In the genomic region with DNA sequence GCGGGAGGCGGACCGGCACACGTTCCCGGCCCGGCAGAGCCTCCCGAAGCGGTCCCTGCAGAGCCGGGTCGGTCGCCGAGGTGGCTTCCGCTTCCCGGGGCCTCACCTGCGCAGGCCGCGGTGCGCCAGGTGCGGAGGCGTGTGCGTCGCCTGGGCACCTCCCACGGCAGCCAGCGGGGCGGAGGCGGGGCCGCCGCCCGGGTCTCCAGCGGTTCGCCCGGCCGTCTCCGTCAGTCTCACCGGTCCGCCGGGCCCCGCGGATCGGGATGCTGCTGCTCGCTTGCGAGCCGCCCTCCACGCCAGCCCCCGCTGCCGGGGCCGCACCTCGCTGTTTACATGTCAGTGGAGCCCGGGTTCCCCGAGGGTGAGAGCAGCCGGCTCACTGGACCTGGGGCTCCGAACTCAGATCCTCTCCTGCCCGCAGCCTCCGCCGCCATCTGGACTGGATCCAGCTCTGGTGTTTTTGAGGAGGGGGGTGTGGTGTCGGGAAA, we compare ENCODE assay signal across 8 mouse cellular contexts. TPM values are rescaled to one million over a fixed set of nuclear protein-coding genes. Genes with fewer than 3 reads are reported as not detected.
A peak's percentile ranks its signal among the peaks of the same experiment; 100 is the strongest.
DNase-seq lines count a peak whose midpoint lies in the region; ATAC-seq and TF ChIP-seq lines count a peak whose summit lies in the region.

No protein-coding gene starts in this region.

- no peak for TF ChIP-seq CTCF in C2C12 (IDR thresholded peaks at IDR 0.05; ENCODE audit: control insufficient read depth, insufficient read depth, insufficient read length)
- TF ChIP-seq CTCF in heart, adult 2 months (IDR thresholded peaks at IDR 0.05) = no peak
- no peak for TF ChIP-seq CTCF in kidney, adult 2 months (conservative IDR thresholded peaks at IDR 0.05; ENCODE audit: insufficient read depth, insufficient read length, low read depth, low read length)

- no peaks in the 10 kb centered on the region for H3K79me2 ChIP-seq in C2C12 (ENCODE audit: control insufficient read depth, insufficient read depth)
- no peaks in the 10 kb centered on the region; the same call in 1 of the 2 replicates for H3K79me2 ChIP-seq in heart, adult 2 months (replicated peaks; ENCODE audit: control insufficient read depth, insufficient read depth, low read length)

- H3K9ac ChIP-seq in heart, adult 2 months (ENCODE audit: low read depth, low read length) = peak overlapping the region; percentile 96
- peak overlapping the region; percentile 79 for H3K9ac ChIP-seq in liver, embryonic 12.5 days
- peak overlapping the region; percentile 95 for H3K9ac ChIP-seq in neural tube, embryonic 13.5 days

- H3K4me3 ChIP-seq in C2C12 (ENCODE audit: insufficient read depth, poor library complexity, severe bottlenecking) = peak overlapping the region; percentile 55
- peak overlapping the region; percentile 80 for H3K4me3 ChIP-seq in embryonic facial prominence, embryonic 10.5 days
- H3K4me3 ChIP-seq in heart, adult 2 months = peak overlapping the region; percentile 93
- H3K4me3 ChIP-seq in kidney, adult 2 months (ENCODE audit: insufficient read depth, low read depth, low read length) = peak overlapping the region; percentile 74
- peak overlapping the region; percentile 76 for H3K4me3 ChIP-seq in liver, embryonic 12.5 days
- H3K4me3 ChIP-seq in neural tube, embryonic 13.5 days = peak overlapping the region; percentile 84

- no peaks in the 10 kb centered on the region for H3K27me3 ChIP-seq in C2C12 (ENCODE audit: control insufficient read depth, insufficient read depth, insufficient read length)
- H3K27me3 ChIP-seq in embryonic facial prominence, embryonic 10.5 days (replicated peaks; ENCODE audit: low read depth, poor library complexity, severe bottlenecking) = no peaks in the 10 kb centered on the region
- H3K27me3 ChIP-seq in heart, adult 2 months (ENCODE audit: control insufficient read depth, insufficient read depth, low read length) = no peaks in the 10 kb centered on the region
- no peaks in the 10 kb centered on the region for H3K27me3 ChIP-seq in kidney, adult 2 months (replicated peaks; ENCODE audit: control insufficient read depth, insufficient read depth, low read length)
- peaks cover 62% of the 10 kb centered on the region for H3K27me3 ChIP-seq in liver, embryonic 12.5 days (replicated peaks)
- no peaks in the 10 kb centered on the region for H3K27me3 ChIP-seq in neural tube, embryonic 13.5 days

- H3K36me3 ChIP-seq in C2C12 (ENCODE audit: control insufficient read depth, insufficient read depth) = no peaks in the 10 kb centered on the region
- H3K36me3 ChIP-seq in embryonic facial prominence, embryonic 10.5 days (replicated peaks) = 0 out of 2 replicates have a peak, but pooled peaks cover 4% of the 10 kb centered on the region
- no peaks in the 10 kb centered on the region for H3K36me3 ChIP-seq in heart, adult 2 months (ENCODE audit: control insufficient read depth, insufficient read depth, low read length)
- H3K36me3 ChIP-seq in kidney, adult 2 months (ENCODE audit: control insufficient read depth, insufficient read depth, low read length) = no peaks in the 10 kb centered on the region
- H3K36me3 ChIP-seq in liver, embryonic 12.5 days = no peaks in the 10 kb centered on the region
- no peaks in the 10 kb centered on the region for H3K36me3 ChIP-seq in neural tube, embryonic 13.5 days

- no peak for TF ChIP-seq EP300 in heart, adult 2 months (IDR thresholded peaks at IDR 0.05; ENCODE audit: insufficient read depth, low read depth, low read length)

- no peaks in the 10 kb centered on the region for H3K79me3 ChIP-seq in C2C12 (ENCODE audit: low read depth)

- H3ac ChIP-seq in C2C12 (ENCODE audit: control insufficient read depth, insufficient read length, low read depth) = peak overlapping the region; percentile 90

- intact Hi-C loops in heart, adult 2 months (cut with DNase I) = loop anchor here (2.0 kb wide), 1 partner anchor 49 kb away; no protein-coding TSS in a partner anchor

- no peaks in the 10 kb centered on the region for H3K9me3 ChIP-seq in embryonic facial prominence, embryonic 10.5 days
- no peaks in the 10 kb centered on the region for H3K9me3 ChIP-seq in liver, embryonic 12.5 days (replicated peaks)
- H3K9me3 ChIP-seq in neural tube, embryonic 13.5 days = no peaks in the 10 kb centered on the region

- ATAC-seq in liver, embryonic 12.5 days = peak; percentile 62; the same call in 1 of the 2 replicates
- peak; percentile 42 for ATAC-seq in neural tube, embryonic 13.5 days (ENCODE audit: low read depth)

- H3K4me1 ChIP-seq in embryonic facial prominence, embryonic 10.5 days = peaks cover 73% of the 10 kb centered on the region
- H3K4me1 ChIP-seq in heart, adult 2 months (ENCODE audit: control insufficient read depth, insufficient read depth, low read length) = peaks cover 14% of the 10 kb centered on the region
- H3K4me1 ChIP-seq in kidney, adult 2 months (ENCODE audit: control insufficient read depth, insufficient read depth, low read length) = peaks cover 32% of the 10 kb centered on the region
- peaks cover 39% of the 10 kb centered on the region for H3K4me1 ChIP-seq in liver, embryonic 12.5 days
- H3K4me1 ChIP-seq in neural tube, embryonic 13.5 days (replicated peaks) = peaks cover 58% of the 10 kb centered on the region

- peak overlapping the region; percentile 96 for H3K27ac ChIP-seq in embryonic facial prominence, embryonic 10.5 days (replicated peaks)
- H3K27ac ChIP-seq in heart, adult 2 months = peak overlapping the region; percentile 92
- H3K27ac ChIP-seq in kidney, adult 2 months (ENCODE audit: insufficient read depth, low read depth, low read length) = peak overlapping the region; percentile 97
- peak overlapping the region; percentile 82 for H3K27ac ChIP-seq in liver, embryonic 12.5 days
- H3K27ac ChIP-seq in neural tube, embryonic 13.5 days (replicated peaks) = peak overlapping the region; percentile 95

- no peak for TF ChIP-seq POLR2A in heart, adult 2 months (IDR thresholded peaks at IDR 0.05; ENCODE audit: insufficient read depth, low read depth, low read length)
- peak; percentile 21 for TF ChIP-seq POLR2A in kidney, adult 2 months (IDR thresholded peaks at IDR 0.05; ENCODE audit: low read depth, low read length)

- under 1% methylated on average over 56 of the region's 56 CpGs for WGBS in embryonic facial prominence, embryonic 10.5 days
- under 1% methylated on average over 52 of the region's 56 CpGs for WGBS in heart, adult 2 months
- under 1% methylated on average over 56 of the region's 56 CpGs for WGBS in kidney, adult 2 months
- WGBS in liver, embryonic 12.5 days (ENCODE audit: insufficient replicate concordance) = 3% methylated on average over 56 of the region's 56 CpGs
- WGBS in neural tube, embryonic 13.5 days = 1% methylated on average over 54 of the region's 56 CpGs

- peak; percentile 59 for DNase-seq in adipocyte (ENCODE audit: low spot score)
- DNase-seq in embryonic facial prominence, embryonic 10.5 days (ENCODE audit: low spot score) = peak; percentile 71
- peak in 1 of 2 experiments; percentile 78 for DNase-seq in heart, adult 2 months
- DNase-seq in kidney, adult 2 months = peak; percentile 86
- DNase-seq in urinary bladder, postnatal 25 days (ENCODE audit: low spot score) = peak; percentile 65

- peak overlapping the region; percentile 100 for H3K4me2 ChIP-seq in liver, embryonic 12.5 days
- H3K4me2 ChIP-seq in neural tube, embryonic 13.5 days = peak overlapping the region; percentile 74

RNA-seq across cellular contexts. Expression of a gene that starts 0.4 kb away (rescaled TPM):
- polyA plus RNA-seq in C2C12 (2012; fragmentation: generic; extraction: Trizol) = 2.4 TPM
- polyA plus RNA-seq in embryonic facial prominence, embryonic 10.5 days (2016; fragmentation: Nextera tagmentation; extraction: Ambion mirVana) = 11.8 and 12.3 TPM in 2 replicates
- 1 to 10 TPM; 7.0 to 7.1 TPM for total RNA-seq in heart, adult 2 months (2021)
- polyA plus RNA-seq in heart, adult 2 months (2012; rRNA removed) = 9.2 and 10.6 TPM in 2 replicates
- polyA plus RNA-seq in kidney, adult 2 months (2012; rRNA removed) = 39.0 and 40.2 TPM in 2 replicates
- polyA plus RNA-seq in liver, embryonic 12.5 days (2016; fragmentation: Nextera tagmentation; extraction: Ambion mirVana) = 2.4 and 2.5 TPM in 2 replicates
- 7.9 and 9.1 TPM in 2 replicates for polyA plus RNA-seq in neural tube, embryonic 13.5 days (2015; fragmentation: Nextera tagmentation; extraction: Ambion mirVana)

RNA-seq across cellular contexts. Expression of a gene that starts 35.1 kb away (rescaled TPM):
- 73.7 TPM for polyA plus RNA-seq in C2C12 (2012; fragmentation: generic; extraction: Trizol)
- polyA plus RNA-seq in embryonic facial prominence, embryonic 10.5 days (2016; fragmentation: Nextera tagmentation; extraction: Ambion mirVana) = 109 and 111 TPM in 2 replicates
- total RNA-seq in heart, adult 2 months (2021) = 10 to 100 TPM; 17.4 to 18.0 TPM
- polyA plus RNA-seq in heart, adult 2 months (2012; rRNA removed) = 65.3 and 69.2 TPM in 2 replicates
- 120 and 138 TPM in 2 replicates for polyA plus RNA-seq in kidney, adult 2 months (2012; rRNA removed)
- 69.5 and 73.8 TPM in 2 replicates for polyA plus RNA-seq in liver, embryonic 12.5 days (2016; fragmentation: Nextera tagmentation; extraction: Ambion mirVana)
- polyA plus RNA-seq in neural tube, embryonic 13.5 days (2015; fragmentation: Nextera tagmentation; extraction: Ambion mirVana) = 128 and 143 TPM in 2 replicates

RNA-seq across cellular contexts. Expression of a gene that starts 39.1 kb away (rescaled TPM):
- polyA plus RNA-seq in C2C12 (2012; fragmentation: generic; extraction: Trizol) = 0.05 TPM
- polyA plus RNA-seq in embryonic facial prominence, embryonic 10.5 days (2016; fragmentation: Nextera tagmentation; extraction: Ambion mirVana) = 2.0 and 2.1 TPM in 2 replicates
- total RNA-seq in heart, adult 2 months (2021) = not detected
- 0.25 TPM in 1 of 2 replicates, not detected in the other for polyA plus RNA-seq in heart, adult 2 months (2012; rRNA removed)
- polyA plus RNA-seq in kidney, adult 2 months (2012; rRNA removed) = 0.14 TPM in 1 of 2 replicates, not detected in the other
- 0.13 TPM in 1 of 2 replicates, not detected in the other for polyA plus RNA-seq in liver, embryonic 12.5 days (2016; fragmentation: Nextera tagmentation; extraction: Ambion mirVana)
- polyA plus RNA-seq in neural tube, embryonic 13.5 days (2015; fragmentation: Nextera tagmentation; extraction: Ambion mirVana) = 9.2 and 9.4 TPM in 2 replicates

RNA-seq across cellular contexts. Expression of a gene that starts 39.9 kb away (rescaled TPM):
- polyA plus RNA-seq in C2C12 (2012; fragmentation: generic; extraction: Trizol) = 0.04 TPM
- polyA plus RNA-seq in embryonic facial prominence, embryonic 10.5 days (2016; fragmentation: Nextera tagmentation; extraction: Ambion mirVana) = 0.11 TPM in 2 replicates
- not detected for total RNA-seq in heart, adult 2 months (2021)
- polyA plus RNA-seq in heart, adult 2 months (2012; rRNA removed) = not detected in 2 replicates
- polyA plus RNA-seq in kidney, adult 2 months (2012; rRNA removed) = not detected in 2 replicates
- polyA plus RNA-seq in liver, embryonic 12.5 days (2016; fragmentation: Nextera tagmentation; extraction: Ambion mirVana) = not detected in 2 replicates
- 0.50 and 0.71 TPM in 2 replicates for polyA plus RNA-seq in neural tube, embryonic 13.5 days (2015; fragmentation: Nextera tagmentation; extraction: Ambion mirVana)

RNA-seq across cellular contexts. Expression of a gene that starts 51.3 kb away (rescaled TPM):
- polyA plus RNA-seq in C2C12 (2012; fragmentation: generic; extraction: Trizol) = 82.3 TPM
- polyA plus RNA-seq in embryonic facial prominence, embryonic 10.5 days (2016; fragmentation: Nextera tagmentation; extraction: Ambion mirVana) = 25.1 and 26.4 TPM in 2 replicates
- total RNA-seq in heart, adult 2 months (2021) = 10 to 100 TPM; 16.2 to 17.8 TPM
- polyA plus RNA-seq in heart, adult 2 months (2012; rRNA removed) = 25.2 and 28.6 TPM in 2 replicates
- polyA plus RNA-seq in kidney, adult 2 months (2012; rRNA removed) = 7.0 and 7.2 TPM in 2 replicates
- 17.5 and 18.9 TPM in 2 replicates for polyA plus RNA-seq in liver, embryonic 12.5 days (2016; fragmentation: Nextera tagmentation; extraction: Ambion mirVana)
- polyA plus RNA-seq in neural tube, embryonic 13.5 days (2015; fragmentation: Nextera tagmentation; extraction: Ambion mirVana) = 25.3 and 25.9 TPM in 2 replicates
